Mouse (Mus musculus) testis, adult 2 months (tissue): ENCODE measurements around the gene Ypel1.

Experiments used
- CTCF ChIP-seq: fragments of 200-500 bp; IDR thresholded peaks from 2 replicates; pipeline ENCODE4 v1.5.1; 2012; ENCODE audit warnings: low read depth, mild to moderate bottlenecking, inconsistent platforms, low read length, moderate library complexity; ENCODE audit not compliant: control insufficient read depth, insufficient read depth, insufficient replicate concordance
- POLR2A ChIP-seq: fragments of 200-500 bp; IDR thresholded peaks from 2 replicates; pipeline ENCODE4 v1.6.1; 2012; ENCODE audit warnings: low read depth, mild to moderate bottlenecking, inconsistent platforms, low read length, moderate library complexity; ENCODE audit not compliant: control insufficient read depth

- TF ChIP-seq POLR2A (no peak), CTCF (no peak)
These were observed 44.9 kb upstream of the Ypel1 start for GRCm38 (mm10) chr16:17024469-17025148.
